Mouse (Mus musculus) testis, adult 2 months (tissue): ENCODE data around the gene Vti1a. TPM values are rescaled to one million over a fixed set of nuclear protein-coding genes. Genes with fewer than 3 reads are reported as not detected.

Experiments used
- H3K27ac ChIP-seq: fragments of 200-500 bp; 2 replicates; pipeline ENCODE4 v1.5.1; 2012; ENCODE audit warnings: low read depth, low read length; ENCODE audit not compliant: control insufficient read depth, insufficient read depth
- H3K27me3 ChIP-seq: fragments of 200-500 bp; 2 replicates; pipeline ENCODE4 v1.6.1; 2012; ENCODE audit warnings: mild to moderate bottlenecking, low read length, moderate library complexity; ENCODE audit not compliant: control insufficient read depth, insufficient read depth
- H3K36me3 ChIP-seq: fragments of 200-500 bp; 2 replicates; pipeline ENCODE4 v1.6.1; 2012; ENCODE audit warnings: mild to moderate bottlenecking, low read length; ENCODE audit not compliant: control insufficient read depth, insufficient read depth
- H3K4me1 ChIP-seq: fragments of 200-500 bp; 2 replicates; pipeline ENCODE4 v1.6.1; 2012; ENCODE audit warnings: low read length; ENCODE audit not compliant: control insufficient read depth, insufficient read depth
- H3K4me3 ChIP-seq: fragments of 200-500 bp; 2 replicates; pipeline ENCODE4 v1.5.1; 2012; ENCODE audit warnings: low read depth, mild to moderate bottlenecking, low read length, moderate library complexity, mixed read lengths; ENCODE audit not compliant: control insufficient read depth
- CTCF ChIP-seq: fragments of 200-500 bp; IDR thresholded peaks from 2 replicates; pipeline ENCODE4 v1.5.1; 2012; ENCODE audit warnings: low read depth, mild to moderate bottlenecking, inconsistent platforms, low read length, moderate library complexity; ENCODE audit not compliant: control insufficient read depth, insufficient read depth, insufficient replicate concordance
- POLR2A ChIP-seq: fragments of 200-500 bp; IDR thresholded peaks from 2 replicates; pipeline ENCODE4 v1.6.1; 2012; ENCODE audit warnings: low read depth, mild to moderate bottlenecking, inconsistent platforms, low read length, moderate library complexity; ENCODE audit not compliant: control insufficient read depth
- polyA plus RNA-seq: library from polyadenylated mRNA; depleted of rRNA; stranded (reverse); fragments of >200 nt; gene quantifications from 2 replicates; pipeline ENCODE4 v1.2.3, GENCODE M21; 2012

Vti1a gene
- polyA plus RNA-seq, 1 experiment = 4.7 TPM

- Histone ChIP-seq H3K36me3 (no peaks in the 10 kb centered on the region), H3K4me1 (no peaks in the 10 kb centered on the region; the same call in 1 of the 2 replicates), H3K27me3 (no peaks in the 10 kb centered on the region), H3K27ac (no peak overlapping the region), H3K4me3 (no peak overlapping the region)
- no peak for TF ChIP-seq POLR2A
- no peak for TF ChIP-seq CTCF
Measured at GRCm38 (mm10) chr19:55616276-55616675, 300.2 kb downstream of the Vti1a start.

- TF ChIP-seq POLR2A (no peak), CTCF (no peak)
- H3K4me1 ChIP-seq = no peaks in the 10 kb centered on the region; the same call in 1 of the 2 replicates
- H3K27ac ChIP-seq = no peak overlapping the region
- no peaks in the 10 kb centered on the region for H3K36me3 ChIP-seq
- no peak overlapping the region for H3K4me3 ChIP-seq
- H3K27me3 ChIP-seq = no peaks in the 10 kb centered on the region
Measured at GRCm38 (mm10) chr19:55616937-55617336, 300.8 kb downstream of the Vti1a start.

GRCm38 (mm10) chr19:55618546-55618945 is 302.5 kb downstream of the Vti1a start:
- Histone ChIP-seq H3K4me1 (no peaks in the 10 kb centered on the region; the same call in 1 of the 2 replicates), H3K36me3 (no peaks in the 10 kb centered on the region), H3K4me3 (no peak overlapping the region), H3K27ac (no peak overlapping the region), H3K27me3 (no peaks in the 10 kb centered on the region)
- TF ChIP-seq POLR2A = no peak
- no peak for TF ChIP-seq CTCF

- H3K27ac ChIP-seq = peak overlapping the region; percentile 21; the same call in 1 of the 2 replicates
Measured at GRCm38 (mm10) chr19:55620411-55621008, 304.4 kb downstream of the Vti1a start.

GRCm38 (mm10) chr19:55621011-55621625 is 305.0 kb downstream of the Vti1a start:
- Histone ChIP-seq H3K4me1 (no peaks in the 10 kb centered on the region; the same call in 1 of the 2 replicates), H3K27ac (no peak overlapping the region), H3K36me3 (no peaks in the 10 kb centered on the region), H3K4me3 (no peak overlapping the region), H3K27me3 (no peaks in the 10 kb centered on the region)
- TF ChIP-seq POLR2A = no peak
- TF ChIP-seq CTCF = no peak

More at GRCm38 (mm10) chr19:55620411-55621008, 304.4 kb downstream of the Vti1a start:
- Histone ChIP-seq H3K27me3 (no peaks in the 10 kb centered on the region), H3K4me3 (no peak overlapping the region), H3K36me3 (no peaks in the 10 kb centered on the region), H3K4me1 (no peaks in the 10 kb centered on the region; the same call in 1 of the 2 replicates)
- TF ChIP-seq POLR2A (no peak), CTCF (no peak)

- no peak for TF ChIP-seq POLR2A
- no peak for TF ChIP-seq CTCF
- Histone ChIP-seq H3K4me3 (no peak overlapping the region), H3K4me1 (peaks cover 2% of the 10 kb centered on the region), H3K27ac (no peak overlapping the region), H3K27me3 (no peaks in the 10 kb centered on the region), H3K36me3 (no peaks in the 10 kb centered on the region)
Measured at GRCm38 (mm10) chr19:55622821-55623220, 306.7 kb downstream of the Vti1a start.

- Histone ChIP-seq H3K27ac (no peak overlapping the region), H3K27me3 (no peaks in the 10 kb centered on the region), H3K36me3 (no peaks in the 10 kb centered on the region), H3K4me3 (no peak overlapping the region), H3K4me1 (peaks cover 7% of the 10 kb centered on the region)
- TF ChIP-seq CTCF (no peak), POLR2A (no peak)
Measured at GRCm38 (mm10) chr19:55623605-55624004, 307.5 kb downstream of the Vti1a start.
